Mouse (Mus musculus): ENCODE measurements around the gene Cep95.

DNA sequence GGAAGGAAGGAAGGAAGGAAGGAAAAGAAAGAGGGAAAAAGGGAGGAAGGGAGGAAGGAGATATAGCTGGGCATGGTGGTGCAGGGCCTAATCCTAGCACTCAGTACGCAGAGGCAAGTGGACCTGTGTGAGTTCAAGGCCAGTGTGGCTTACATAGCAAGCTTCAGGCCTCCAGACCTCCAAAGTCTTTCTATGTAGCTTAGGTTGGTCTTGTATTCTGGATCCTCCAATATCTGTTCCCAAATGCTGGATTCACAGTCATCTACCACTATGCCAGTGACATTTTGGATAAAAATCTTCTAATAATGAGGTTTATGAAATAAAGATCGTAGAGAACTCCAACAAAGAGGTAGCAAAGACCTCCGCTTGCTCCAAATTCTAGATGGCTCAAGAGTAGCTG lies 47.2 kb upstream of the Cep95 start:
- TF ChIP-seq CTCF (IDR thresholded peaks at IDR 0.05) (no peak), EP300 (IDR thresholded peaks at IDR 0.05) (no peak)

Data from lung, postnatal 0 days (tissue).